Mouse (Mus musculus): ENCODE measurements at regions not wholly inside any gene's neighbourhood (a gene's known extent, or its start where the extent isn't known, plus 50 kb on each side); places are given as distances from the start of the nearest gene placed in this dataset.

DNA sequence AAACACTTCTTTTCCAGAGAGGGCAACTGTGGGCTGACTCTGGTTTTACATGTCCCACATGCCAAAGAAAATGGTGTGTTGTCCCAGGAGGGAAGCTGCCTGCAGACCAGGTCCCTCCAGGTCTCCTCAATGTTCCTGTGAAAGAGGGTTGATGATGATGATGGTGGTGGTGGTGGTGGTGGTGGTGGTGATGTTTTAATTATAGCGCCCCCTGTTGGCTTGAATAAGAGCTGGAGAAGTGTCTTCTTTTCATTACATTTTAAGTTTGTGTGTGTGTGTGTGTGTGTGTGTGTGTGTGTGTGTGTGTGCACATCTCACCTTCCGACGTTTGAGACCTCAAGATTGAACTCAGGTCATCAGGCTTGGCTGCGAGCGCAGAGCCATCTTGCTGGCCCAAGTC, 73.0 kb downstream of the 2410131K14Rik start:
- TF ChIP-seq MAFK (IDR thresholded peaks at IDR 0.05; ENCODE audit: insufficient read depth, low read depth, low read length) (no peak), HCFC1 (IDR thresholded peaks at IDR 0.05; ENCODE audit: borderline replicate concordance, insufficient read depth, low read length) (no peak), ZC3H11A (IDR thresholded peaks at IDR 0.05; ENCODE audit: borderline replicate concordance, low read depth, low read length) (no peak), CHD2 (IDR thresholded peaks at IDR 0.05; ENCODE audit: low read depth, low read length) (no peak)
